Mouse (Mus musculus): ENCODE data around the gene Actl11.

The Actl11 gene

GRCm38 (mm10) chr9:107928169-107928568, at the start of gene Actl11:
Actl11 (plus strand) TSS chr9:107928469.
- DNase-seq (ENCODE audit: low spot score in 2 of 2) = no peak

- DNase-seq (ENCODE audit: low spot score in 2 of 2) = no peak
These were observed 47.9 kb upstream of the Actl11 start for GRCm38 (mm10) chr9:107880411-107880810.

GRCm38 (mm10) chr9:107887804-107888266, 40.4 kb upstream of the Actl11 start, which contains the start of gene Mon1a:
Mon1a (plus strand) TSS chr9:107888151.
- peak; percentile 82 to 88 for DNase-seq (ENCODE audit: low spot score in 2 of 2)

GRCm38 (mm10) chr9:107888267-107888850, 39.9 kb upstream of the Actl11 start:
- DNase-seq (ENCODE audit: low spot score in 2 of 2) = no peak

GRCm38 (mm10) chr9:107890260-107890659, 38.0 kb upstream of the Actl11 start:
- no peak for DNase-seq (ENCODE audit: low spot score in 2 of 2)

GRCm38 (mm10) chr9:107891023-107891422, 37.2 kb upstream of the Actl11 start:
- DNase-seq (ENCODE audit: low spot score in 2 of 2) = no peak

- DNase-seq (ENCODE audit: low spot score in 2 of 2) = no peak
These were observed 29.7 kb upstream of the Actl11 start for GRCm38 (mm10) chr9:107898563-107898962.

GRCm38 (mm10) chr9:107899855-107900254, 28.4 kb upstream of the Actl11 start:
- DNase-seq (ENCODE audit: low spot score in 2 of 2) = no peak

GRCm38 (mm10) chr9:107900840-107901626, 27.2 kb upstream of the Actl11 start:
- peak; percentile 69 to 73 for DNase-seq (ENCODE audit: low spot score in 2 of 2)

GRCm38 (mm10) chr9:107901627-107901914, 26.7 kb upstream of the Actl11 start:
- no peak for DNase-seq (ENCODE audit: low spot score in 2 of 2)

GRCm38 (mm10) chr9:107904726-107905125, 23.5 kb upstream of the Actl11 start:
- peak; percentile 69 to 76 for DNase-seq (ENCODE audit: low spot score in 2 of 2)

GRCm38 (mm10) chr9:107906252-107906966, 21.9 kb upstream of the Actl11 start, which contains the start of gene Mst1r:
Mst1r (plus strand) TSS chr9:107906873.
- DNase-seq (ENCODE audit: low spot score in 2 of 2) = no peak

- no peak for DNase-seq (ENCODE audit: low spot score in 2 of 2)
These were observed 21.1 kb upstream of the Actl11 start for GRCm38 (mm10) chr9:107906967-107907800.

- DNase-seq (ENCODE audit: low spot score in 2 of 2) = no peak
These were observed 20.5 kb upstream of the Actl11 start for GRCm38 (mm10) chr9:107907801-107908120.

- DNase-seq (ENCODE audit: low spot score in 2 of 2) = no peak
These were observed 19.7 kb upstream of the Actl11 start for GRCm38 (mm10) chr9:107908410-107909158.

- no peak for DNase-seq (ENCODE audit: low spot score in 2 of 2)
These were observed 18.1 kb upstream of the Actl11 start for GRCm38 (mm10) chr9:107910025-107910769.

- no peak for DNase-seq (ENCODE audit: low spot score in 2 of 2)
These were observed 13.4 kb upstream of the Actl11 start for GRCm38 (mm10) chr9:107914764-107915420.

- DNase-seq (ENCODE audit: low spot score in 2 of 2) = no peak
These were observed 10.2 kb upstream of the Actl11 start for GRCm38 (mm10) chr9:107917895-107918608.

- no peak for DNase-seq (ENCODE audit: low spot score in 2 of 2)
These were observed 9.4 kb upstream of the Actl11 start for GRCm38 (mm10) chr9:107918884-107919283.
